Mouse (Mus musculus) heart, embryonic 14.5 days (tissue): ENCODE measurements around the gene Dbx1. TPM values are rescaled to one million over a fixed set of nuclear protein-coding genes. Genes with fewer than 3 reads are reported as not detected.

Experiments used
- ATAC-seq: fragments of 200-750 bp; cut with Nextera tagmentation; 2 replicates; pipeline ENCODE4 v1.8.0; 2017; ENCODE audit warnings: low read depth, moderate TSS enrichment; ENCODE audit not compliant: insufficient number of reproducible peaks, insufficient read depth, low FRiP score
- H3K27ac ChIP-seq, 2 experiments: fragments of 200-500 bp in 1 of 2; fragments of 300-500 bp in 1 of 2; sonication (generic) in 1 of 2; replicated peaks in 1 of 2; 2 replicates each; pipeline ENCODE4 v1.5.1; 2012 to 2014; ENCODE audit warnings: low read depth in 2 of 2, low read length in 2 of 2, control low read depth in 1 of 2, mild to moderate bottlenecking in 1 of 2, mixed read lengths in 1 of 2; ENCODE audit not compliant: control insufficient read depth in 1 of 2, insufficient read depth in 1 of 2
- H3K27me3 ChIP-seq: fragments of 300-500 bp; sonication (generic); 2 replicates; pipeline ENCODE4 v1.6.1; 2014; ENCODE audit warnings: mild to moderate bottlenecking, low read length, control low read depth; ENCODE audit not compliant: control insufficient read depth, insufficient read depth
- H3K36me3 ChIP-seq: fragments of 300-500 bp; sonication (generic); 2 replicates; pipeline ENCODE4 v1.6.1; 2014; ENCODE audit warnings: mild to moderate bottlenecking, control low read depth, low read length, mixed read lengths; ENCODE audit not compliant: control insufficient read depth, insufficient read depth
- H3K4me1 ChIP-seq, 2 experiments: fragments of 200-500 bp in 1 of 2; fragments of 300-500 bp in 1 of 2; sonication (generic) in 1 of 2; 2 replicates each; pipeline ENCODE4 v1.6.1; 2012 to 2014; ENCODE audit warnings: low read length in 2 of 2, control low read depth in 1 of 2, mixed read lengths in 1 of 2; ENCODE audit not compliant: control insufficient read depth in 2 of 2, insufficient read depth in 2 of 2
- H3K4me2 ChIP-seq: fragments of 300-500 bp; sonication (generic); 2 replicates; pipeline ENCODE4 v1.6.1; 2014; ENCODE audit warnings: mild to moderate bottlenecking, low read length
- H3K4me3 ChIP-seq, 2 experiments: fragments of 200-500 bp in 1 of 2; fragments of 300-500 bp in 1 of 2; sonication (generic) in 1 of 2; 2 replicates each; pipeline ENCODE4 v1.5.1; 2012 to 2014; ENCODE audit warnings: low read length in 2 of 2, mild to moderate bottlenecking in 2 of 2, control low read depth in 1 of 2, low read depth in 1 of 2, moderate library complexity in 1 of 2; ENCODE audit not compliant: control insufficient read depth in 1 of 2, insufficient read depth in 1 of 2
- H3K9ac ChIP-seq: fragments of 300-500 bp; sonication (generic); 2 replicates; pipeline ENCODE4 v1.6.1; 2014; ENCODE audit warnings: mild to moderate bottlenecking, low read length
- H3K9me3 ChIP-seq: fragments of 300-500 bp; sonication (generic); 2 replicates; pipeline ENCODE4 v1.6.1; 2016; ENCODE audit warnings: low read length, control low read depth; ENCODE audit not compliant: control insufficient read depth
- WGBS: fragments of 180-500 bp; shearing (Covaris S2); extraction: QIAGEN DNeasy Blood & Tissue Kit; methylation state at CpG from one replicate; pipeline ENCODE4 v1.1.7; 2014; 5-methylcytosine and 5-hydroxymethylcytosine counted together
- polyA plus RNA-seq: library from polyadenylated mRNA; unstranded; fragments of >200 nt; fragmentation: Nextera tagmentation; extraction: Ambion mirVana; gene quantifications from 2 replicates; pipeline ENCODE4 v1.2.1, GENCODE M21; 2014

Gene Dbx1
- polyA plus RNA-seq, 1 experiment from 2014 or later = not detected

- Histone ChIP-seq H3K4me1 (peaks cover 8 to 15% of the 10 kb centered on the region in 2 experiments; a peak in 3 of 4 replicates), H3K9me3 (no peaks in the 10 kb centered on the region), H3K27ac (no peak overlapping the region), H3K27me3 (no peaks in the 10 kb centered on the region), H3K4me2 (no peak overlapping the region), H3K9ac (no peak overlapping the region), H3K4me3 (no peak overlapping the region), H3K36me3 (peaks cover 95% of the 10 kb centered on the region)
- ATAC-seq = no peak
- WGBS = 94% methylated on average over 13 of the region's 13 CpGs
Observed at GRCm38 (mm10) chr7:49598225-49598624, 38.4 kb downstream of the Dbx1 start.

DNA sequence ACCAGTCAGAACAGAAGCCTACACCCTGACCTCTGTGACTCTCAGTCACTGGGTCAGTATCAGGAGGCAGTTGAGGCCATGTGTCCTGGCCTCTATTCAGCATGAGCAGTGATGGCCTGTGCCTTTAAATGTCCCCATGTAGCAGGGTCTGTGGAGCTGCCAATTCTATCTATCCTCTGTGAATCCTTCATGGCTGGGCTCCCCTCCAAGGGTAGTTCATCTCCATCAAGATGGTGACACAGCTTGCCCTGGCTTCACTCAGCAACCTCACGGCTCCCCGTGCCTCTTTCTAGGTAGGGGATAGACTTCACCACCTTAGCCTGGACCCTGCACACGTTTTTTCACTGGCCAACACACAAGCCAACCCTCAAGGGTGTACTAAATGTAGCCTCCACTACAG, 38.9 kb downstream of the Dbx1 start:
- ATAC-seq = no peak
- H3K27ac ChIP-seq = no peak overlapping the region
- peaks cover 95% of the 10 kb centered on the region for H3K36me3 ChIP-seq
- WGBS = 84% methylated on average over 3 of the region's 3 CpGs
- H3K9me3 ChIP-seq = no peaks in the 10 kb centered on the region
- H3K4me1 ChIP-seq = peaks cover 8 to 15% of the 10 kb centered on the region in 2 experiments; a peak in 3 of 4 replicates
- no peak overlapping the region for H3K4me2 ChIP-seq
- H3K9ac ChIP-seq = no peak overlapping the region
- H3K27me3 ChIP-seq = no peaks in the 10 kb centered on the region
- no peak overlapping the region for H3K4me3 ChIP-seq

GRCm38 (mm10) chr7:49589635-49590034, 47.0 kb downstream of the Dbx1 start:
- Histone ChIP-seq H3K9ac (no peak overlapping the region), H3K4me1 (no peaks in the 10 kb centered on the region), H3K4me2 (no peak overlapping the region), H3K27me3 (no peaks in the 10 kb centered on the region), H3K27ac (no peak overlapping the region), H3K4me3 (no peak overlapping the region), H3K9me3 (no peaks in the 10 kb centered on the region), H3K36me3 (peaks cover 99% of the 10 kb centered on the region)
- WGBS = 95% methylated on average over 8 of the region's 8 CpGs
- ATAC-seq = no peak

GRCm38 (mm10) chr7:49586530-49587120, 50.0 kb downstream of the Dbx1 start:
- H3K4me2 ChIP-seq = no peak overlapping the region
- 72% methylated on average over 5 of the region's 5 CpGs for WGBS
- H3K9me3 ChIP-seq = no peaks in the 10 kb centered on the region
- H3K4me3 ChIP-seq = no peak overlapping the region
- H3K36me3 ChIP-seq = peaks cover 99% of the 10 kb centered on the region
- no peaks in the 10 kb centered on the region for H3K4me1 ChIP-seq
- no peak for ATAC-seq
- no peak overlapping the region for H3K27ac ChIP-seq
- no peaks in the 10 kb centered on the region for H3K27me3 ChIP-seq
- H3K9ac ChIP-seq = no peak overlapping the region

GRCm38 (mm10) chr7:49583176-49583575, 53.5 kb downstream of the Dbx1 start:
- Histone ChIP-seq H3K4me3 (no peak overlapping the region), H3K9ac (no peak overlapping the region), H3K36me3 (peaks cover 100% of the 10 kb centered on the region), H3K4me2 (no peak overlapping the region), H3K4me1 (no peaks in the 10 kb centered on the region), H3K27me3 (no peaks in the 10 kb centered on the region), H3K9me3 (no peaks in the 10 kb centered on the region), H3K27ac (no peak overlapping the region)
- 90% methylated on average over 6 of the region's 6 CpGs for WGBS
- ATAC-seq = no peak

DNA sequence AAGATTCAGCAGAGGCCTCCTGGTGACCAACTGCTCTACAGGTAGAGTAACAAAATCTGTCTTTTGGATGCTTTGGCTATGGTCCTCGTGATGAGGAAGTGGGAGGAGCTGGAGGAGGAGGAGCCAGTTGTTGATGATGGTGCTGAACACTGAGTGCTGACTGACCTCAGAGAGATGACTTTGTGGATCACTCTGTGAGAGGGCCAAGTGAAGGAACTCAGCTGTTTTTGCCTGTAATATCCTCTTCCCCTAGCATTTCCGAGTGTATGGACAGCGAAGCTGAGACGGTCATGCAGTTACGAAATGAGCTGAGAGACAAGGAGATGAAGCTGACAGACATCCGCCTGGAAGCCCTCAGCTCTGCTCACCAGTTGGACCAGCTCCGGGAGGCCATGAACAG, 54.1 kb downstream of the Dbx1 start:
- Histone ChIP-seq H3K36me3 (peaks cover 100% of the 10 kb centered on the region), H3K4me2 (no peak overlapping the region), H3K27me3 (no peaks in the 10 kb centered on the region), H3K9ac (no peak overlapping the region), H3K27ac (no peak overlapping the region), H3K4me3 (no peak overlapping the region), H3K4me1 (no peaks in the 10 kb centered on the region), H3K9me3 (no peaks in the 10 kb centered on the region)
- WGBS = 72% methylated on average over 7 of the region's 7 CpGs
- no peak for ATAC-seq

- Histone ChIP-seq H3K9me3 (no peaks in the 10 kb centered on the region), H3K36me3 (peaks cover 100% of the 10 kb centered on the region), H3K9ac (no peak overlapping the region), H3K4me2 (no peak overlapping the region), H3K27ac (no peak overlapping the region), H3K4me3 (no peak overlapping the region), H3K27me3 (no peaks in the 10 kb centered on the region), H3K4me1 (no peaks in the 10 kb centered on the region)
- 91% methylated on average over 2 of the region's 2 CpGs for WGBS
- ATAC-seq = no peak
Observed at GRCm38 (mm10) chr7:49581951-49582350, 54.7 kb downstream of the Dbx1 start.
